Mouse (Mus musculus) cerebellum, postnatal 25 days (tissue): ENCODE measurements at regions not wholly inside any gene's neighbourhood (a gene's known extent, or its start where the extent isn't known, plus 50 kb on each side); places are given as distances from the start of the nearest gene placed in this dataset.

Experiments used
- DNase-seq, 2 experiments: peaks; one replicate each; pipeline ENCODE4 v3.0.0; 2021; ENCODE audit warnings: mixed read lengths in 2 of 2

- DNase-seq: no peak
Measured at GRCm38 (mm10) chr4:105972736-105973135, 183.1 kb downstream of the Gm12728 start.

- no peak for DNase-seq
Measured at GRCm38 (mm10) chr4:105973769-105974397, 184.2 kb downstream of the Gm12728 start.

- DNase-seq: no peak
Measured at GRCm38 (mm10) chr4:105974948-105975347, 185.3 kb downstream of the Gm12728 start.

GRCm38 (mm10) chr4:105979048-105979447 lies 189.4 kb downstream of the Gm12728 start:
- no peak for DNase-seq

- no peak for DNase-seq
Measured at GRCm38 (mm10) chr4:105983018-105983417, 193.3 kb downstream of the Gm12728 start.

- no peak for DNase-seq
Measured at GRCm38 (mm10) chr4:105987963-105988602, 198.4 kb downstream of the Gm12728 start.

GRCm38 (mm10) chr4:105992581-105993127 lies 203.0 kb downstream of the Gm12728 start:
- no peak for DNase-seq

- DNase-seq: no peak
Measured at GRCm38 (mm10) chr4:105994390-105994798, 204.7 kb downstream of the Gm12728 start.

GRCm38 (mm10) chr4:105996060-105996459 lies 206.4 kb downstream of the Gm12728 start:
- no peak for DNase-seq

- DNase-seq: no peak
Measured at GRCm38 (mm10) chr4:105996893-105997630, 207.4 kb downstream of the Gm12728 start.

- no peak for DNase-seq
Measured at GRCm38 (mm10) chr4:106002516-106002915, 212.8 kb downstream of the Gm12728 start.

- no peak for DNase-seq
Measured at GRCm38 (mm10) chr4:106005936-106006335, 216.3 kb downstream of the Gm12728 start.

- no peak for DNase-seq
Measured at GRCm38 (mm10) chr4:106007334-106008190, 217.9 kb downstream of the Gm12728 start.

- no peak for DNase-seq
Measured at GRCm38 (mm10) chr4:106017065-106017646, 227.5 kb downstream of the Gm12728 start.

- DNase-seq: no peak
Measured at GRCm38 (mm10) chr4:106018936-106019335, 229.3 kb downstream of the Gm12728 start.

- DNase-seq: no peak
Measured at GRCm38 (mm10) chr4:106020338-106020737, 230.7 kb downstream of the Gm12728 start.

- DNase-seq: no peak
Measured at GRCm38 (mm10) chr4:106024591-106024990, 234.9 kb downstream of the Gm12728 start.

GRCm38 (mm10) chr4:106025966-106026637 lies 236.4 kb downstream of the Gm12728 start:
- DNase-seq: no peak

GRCm38 (mm10) chr4:106040376-106040775 lies 250.7 kb downstream of the Gm12728 start:
- DNase-seq: no peak

- DNase-seq: no peak
Measured at GRCm38 (mm10) chr4:106042456-106042855, 252.8 kb downstream of the Gm12728 start.

GRCm38 (mm10) chr4:106043661-106044060 lies 254.0 kb downstream of the Gm12728 start:
- no peak for DNase-seq

- no peak for DNase-seq
Measured at GRCm38 (mm10) chr4:106048053-106048452, 258.4 kb downstream of the Gm12728 start.
